Mouse (Mus musculus): ENCODE data around the gene Maneal. TPM values are rescaled to one million over a fixed set of nuclear protein-coding genes. Genes with fewer than 3 reads are reported as not detected.

Gene Maneal
- polyA plus RNA-seq, 1 experiment from 2014 or later: 8.2 TPM

DNA sequence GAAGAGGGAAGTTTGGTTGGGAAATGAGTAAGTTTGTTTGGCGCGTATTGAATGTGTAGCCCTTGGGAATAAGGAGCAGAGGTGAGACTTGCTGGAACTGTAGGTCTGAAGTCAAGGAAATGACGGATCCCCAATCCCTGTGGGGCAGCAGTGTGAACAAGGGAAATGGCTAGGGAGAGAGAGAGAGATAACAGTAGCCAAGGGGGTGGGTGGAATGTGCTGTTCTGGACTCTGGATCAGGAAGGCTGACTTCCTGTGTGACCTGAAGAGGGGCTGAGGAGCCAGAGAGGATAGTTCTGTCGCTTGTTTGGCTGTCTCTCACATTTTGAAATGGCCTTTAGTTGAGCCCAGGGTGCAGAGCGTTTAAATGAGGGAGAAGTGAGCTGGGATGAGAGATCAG, 53.5 kb downstream of the Maneal start:
- no peak for ATAC-seq (ENCODE audit: low FRiP score, low read depth)
- no peak overlapping the region for H3K4me3 ChIP-seq
- peaks cover 8% of the 10 kb centered on the region for H3K4me1 ChIP-seq
- H3K27me3 ChIP-seq (replicated peaks): no peaks in the 10 kb centered on the region
- no peak overlapping the region for H3K4me2 ChIP-seq (replicated peaks)
- no peak overlapping the region for H3K27ac ChIP-seq
- peaks cover 50% of the 10 kb centered on the region for H3K36me3 ChIP-seq
- H3K9me3 ChIP-seq: no peaks in the 10 kb centered on the region
- no peak overlapping the region for H3K9ac ChIP-seq
- 84% methylated on average over 5 of the region's 5 CpGs for WGBS

Other genes starting within 250 kb of the Maneal start
- 25.2 and 25.8 TPM in 2 replicates for gene Pou3f1, start 205.4 kb downstream of the Maneal start, polyA plus RNA-seq (2016; fragmentation: Nextera tagmentation; extraction: Ambion mirVana)
- gene Utp11, start 168.6 kb downstream of the Maneal start, polyA plus RNA-seq (2016; fragmentation: Nextera tagmentation; extraction: Ambion mirVana): 58.5 and 60.4 TPM in 2 replicates
- gene Fhl3, start 161.5 kb downstream of the Maneal start, polyA plus RNA-seq (2016; fragmentation: Nextera tagmentation; extraction: Ambion mirVana): 1.6 and 3.6 TPM in 2 replicates
- 157 and 162 TPM in 2 replicates for gene Sf3a3, start 147.4 kb downstream of the Maneal start, polyA plus RNA-seq (2016; fragmentation: Nextera tagmentation; extraction: Ambion mirVana)
- 26.2 and 29.7 TPM in 2 replicates for gene Inpp5b, start 120.3 kb downstream of the Maneal start, polyA plus RNA-seq (2016; fragmentation: Nextera tagmentation; extraction: Ambion mirVana)
- gene Mtf1, start 60.1 kb downstream of the Maneal start, polyA plus RNA-seq (2016; fragmentation: Nextera tagmentation; extraction: Ambion mirVana): 12.9 and 14.2 TPM in 2 replicates
- gene Yrdc, start 11.5 kb downstream of the Maneal start, polyA plus RNA-seq (2016; fragmentation: Nextera tagmentation; extraction: Ambion mirVana): 56.4 and 56.5 TPM in 2 replicates
- gene 1110065P20Rik, start 11.0 kb downstream of the Maneal start, polyA plus RNA-seq (2016; fragmentation: Nextera tagmentation; extraction: Ambion mirVana): 71.6 and 77.6 TPM in 2 replicates
- gene Epha10, start 18.7 kb upstream of the Maneal start, polyA plus RNA-seq (2016; fragmentation: Nextera tagmentation; extraction: Ambion mirVana): 6.3 and 6.6 TPM in 2 replicates
- 16.5 and 18.6 TPM in 2 replicates for gene 9930104L06Rik, start 74.9 kb upstream of the Maneal start, polyA plus RNA-seq (2016; fragmentation: Nextera tagmentation; extraction: Ambion mirVana)
- gene Cdca8, start 77.1 kb upstream of the Maneal start, polyA plus RNA-seq (2016; fragmentation: Nextera tagmentation; extraction: Ambion mirVana): 121 TPM in 2 replicates
- 1.3 and 4.6 TPM in 2 replicates for gene Rspo1, start 124.3 kb upstream of the Maneal start, polyA plus RNA-seq (2016; fragmentation: Nextera tagmentation; extraction: Ambion mirVana)
- 89.7 and 96.1 TPM in 2 replicates for gene Gnl2, start 154.4 kb upstream of the Maneal start, polyA plus RNA-seq (2016; fragmentation: Nextera tagmentation; extraction: Ambion mirVana)
- 0.18 and 0.34 TPM in 2 replicates for gene Dnali1, start 203.5 kb upstream of the Maneal start, polyA plus RNA-seq (2016; fragmentation: Nextera tagmentation; extraction: Ambion mirVana)
- 35.2 and 37.2 TPM in 2 replicates for gene Snip1, start 204.5 kb upstream of the Maneal start, polyA plus RNA-seq (2016; fragmentation: Nextera tagmentation; extraction: Ambion mirVana)
- 120 and 129 TPM in 2 replicates for gene Meaf6, start 223.0 kb upstream of the Maneal start, polyA plus RNA-seq (2016; fragmentation: Nextera tagmentation; extraction: Ambion mirVana)